Mouse (Mus musculus): ENCODE results near the gene Styx.

GRCm38 (mm10) chr14:45457003-45457402, 106.1 kb downstream of the Styx start:
- TF ChIP-seq GATA1 (IDR thresholded peaks at IDR 0.05; ENCODE audit: low read length) (no peak), TAL1 (IDR thresholded peaks at IDR 0.05; ENCODE audit: low read length) (no peak)
